Mouse (Mus musculus) forebrain, embryonic 15.5 days (tissue): ENCODE data around the gene Gm21987. TPM values are rescaled to one million over a fixed set of nuclear protein-coding genes. Genes with fewer than 3 reads are reported as not detected.

ENCODE experiments used
- ATAC-seq: fragments of 200-750 bp; cut with Nextera tagmentation; replicated peaks from 2 replicates; pipeline ENCODE4 v1.8.0; 2017; ENCODE audit warnings: mild to moderate bottlenecking, moderate TSS enrichment, moderate library complexity
- H3K27ac ChIP-seq: fragments of 300-500 bp; sonication (generic); replicated peaks from 2 replicates; pipeline ENCODE4 v1.5.1; 2015; ENCODE audit warnings: mild to moderate bottlenecking, inconsistent platforms
- H3K27me3 ChIP-seq: fragments of 300-500 bp; sonication (generic); 2 replicates; pipeline ENCODE4 v1.6.1; 2015; ENCODE audit warnings: inconsistent platforms
- H3K36me3 ChIP-seq: fragments of 300-500 bp; sonication (generic); 2 replicates; pipeline ENCODE4 v1.6.1; 2015; ENCODE audit warnings: mild to moderate bottlenecking, inconsistent platforms
- H3K4me1 ChIP-seq: fragments of 300-500 bp; sonication (generic); 2 replicates; pipeline ENCODE4 v1.6.1; 2015; ENCODE audit warnings: inconsistent platforms
- H3K4me2 ChIP-seq: fragments of 300-500 bp; sonication (generic); replicated peaks from 2 replicates; pipeline ENCODE4 v1.6.1; 2015; ENCODE audit warnings: mild to moderate bottlenecking, inconsistent platforms
- H3K4me3 ChIP-seq: fragments of 300-500 bp; sonication (generic); 2 replicates; pipeline ENCODE4 v1.5.1; 2015; ENCODE audit warnings: mild to moderate bottlenecking, inconsistent platforms
- H3K9ac ChIP-seq: fragments of 300-500 bp; sonication (generic); replicated peaks from 2 replicates; pipeline ENCODE4 v1.6.1; 2015; ENCODE audit warnings: mild to moderate bottlenecking, inconsistent platforms
- H3K9me3 ChIP-seq: fragments of 300-500 bp; sonication (generic); 2 replicates; pipeline ENCODE4 v1.6.1; 2016; ENCODE audit warnings: inconsistent platforms
- WGBS: fragments of 180-500 bp; shearing (Covaris S2); methylation state at CpG from one replicate; pipeline ENCODE4 v1.1.7; 2015; ENCODE audit warnings: mixed read lengths; 5-methylcytosine and 5-hydroxymethylcytosine counted together
- polyA plus RNA-seq: library from polyadenylated mRNA; unstranded; fragments of >200 nt; fragmentation: Nextera tagmentation; extraction: Ambion mirVana; gene quantifications from 2 replicates; pipeline ENCODE4 v1.2.1, GENCODE M21; 2015

The Gm21987 gene
- polyA plus RNA-seq, 1 experiment from 2014 or later = not detected

DNA sequence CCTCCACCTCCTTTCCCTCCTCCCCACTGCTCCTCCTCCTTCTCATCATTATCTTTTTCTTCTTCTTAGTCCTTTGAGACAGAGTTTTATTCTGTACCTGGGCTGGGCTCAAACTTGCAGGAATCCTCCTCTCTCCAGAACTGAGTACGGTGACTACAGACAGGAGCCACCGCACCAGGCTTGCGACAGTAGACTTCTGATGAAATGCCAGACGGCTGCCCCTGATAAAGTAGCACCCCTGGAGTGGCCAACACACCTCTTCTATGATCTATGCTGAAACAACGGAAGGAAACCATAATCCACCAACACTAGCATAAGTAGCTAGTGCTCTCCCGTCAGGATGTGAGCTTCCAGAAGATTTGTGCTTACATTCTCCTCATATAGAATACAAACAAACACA lies 40.5 kb downstream of the Gm21987 start:
- no peak overlapping the region for H3K9ac ChIP-seq
- H3K4me1 ChIP-seq = no peaks in the 10 kb centered on the region
- no peaks in the 10 kb centered on the region for H3K9me3 ChIP-seq
- H3K4me3 ChIP-seq = no peak overlapping the region
- H3K27ac ChIP-seq = no peak overlapping the region
- H3K4me2 ChIP-seq = no peak overlapping the region
- 90% methylated on average over 6 of the region's 6 CpGs for WGBS
- no peaks in the 10 kb centered on the region for H3K36me3 ChIP-seq
- ATAC-seq = no peak
- no peaks in the 10 kb centered on the region for H3K27me3 ChIP-seq

DNA sequence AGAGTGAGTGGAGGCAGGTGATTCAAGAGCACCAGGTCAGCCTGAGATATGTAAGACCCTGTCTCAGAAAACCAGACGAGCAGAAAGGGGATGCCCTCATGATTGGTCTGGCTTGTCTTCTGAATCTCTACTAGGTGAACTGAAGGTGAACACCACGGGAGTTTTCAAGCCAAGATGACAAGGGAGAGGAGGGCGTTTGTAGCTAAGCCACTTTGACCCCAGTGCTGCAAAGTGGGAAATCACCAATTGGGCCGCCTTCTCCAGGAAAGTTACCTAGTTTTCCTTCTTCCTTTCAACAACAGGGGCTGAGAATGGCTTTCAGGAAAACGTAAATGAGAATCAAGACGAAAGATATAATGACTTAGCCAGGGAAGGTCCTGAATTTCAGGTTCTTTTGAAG lies 41.9 kb downstream of the Gm21987 start:
- Histone ChIP-seq H3K27ac (no peak overlapping the region), H3K9ac (no peak overlapping the region), H3K27me3 (no peaks in the 10 kb centered on the region), H3K4me1 (no peaks in the 10 kb centered on the region), H3K4me2 (no peak overlapping the region), H3K9me3 (no peaks in the 10 kb centered on the region), H3K4me3 (no peak overlapping the region), H3K36me3 (no peaks in the 10 kb centered on the region)
- 78% methylated on average over 6 of the region's 6 CpGs for WGBS
- ATAC-seq = no peak

DNA sequence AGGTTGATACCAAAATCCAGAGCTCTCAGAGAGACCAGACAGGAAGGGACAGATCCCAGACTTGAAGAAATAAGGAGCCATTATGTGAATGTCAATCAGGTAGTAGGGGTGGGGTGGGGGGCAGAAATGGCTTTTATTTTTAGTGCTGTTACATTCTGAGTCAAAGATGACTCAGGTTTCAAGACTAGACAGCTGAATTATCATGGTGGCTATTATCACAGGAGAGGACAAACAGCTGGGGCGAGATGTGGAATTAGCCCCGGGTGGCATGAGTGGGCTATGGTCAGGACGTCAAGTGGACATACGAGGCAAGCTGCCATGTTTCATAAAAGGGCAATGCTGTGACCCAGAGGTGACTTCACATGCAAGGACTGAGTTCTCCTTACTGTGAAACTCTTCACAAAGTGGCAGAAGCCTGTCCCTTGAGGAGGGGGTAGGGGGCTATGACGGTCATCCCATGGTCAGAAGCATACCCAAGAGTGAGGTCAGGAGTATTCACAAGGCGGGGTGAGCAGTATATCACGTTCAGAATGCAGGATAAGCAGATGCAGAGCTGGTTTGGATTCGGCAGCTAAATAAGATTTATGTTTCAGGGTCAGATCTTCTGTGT lies 42.5 kb downstream of the Gm21987 start:
- WGBS = 88% methylated on average over 8 of the region's 8 CpGs

DNA sequence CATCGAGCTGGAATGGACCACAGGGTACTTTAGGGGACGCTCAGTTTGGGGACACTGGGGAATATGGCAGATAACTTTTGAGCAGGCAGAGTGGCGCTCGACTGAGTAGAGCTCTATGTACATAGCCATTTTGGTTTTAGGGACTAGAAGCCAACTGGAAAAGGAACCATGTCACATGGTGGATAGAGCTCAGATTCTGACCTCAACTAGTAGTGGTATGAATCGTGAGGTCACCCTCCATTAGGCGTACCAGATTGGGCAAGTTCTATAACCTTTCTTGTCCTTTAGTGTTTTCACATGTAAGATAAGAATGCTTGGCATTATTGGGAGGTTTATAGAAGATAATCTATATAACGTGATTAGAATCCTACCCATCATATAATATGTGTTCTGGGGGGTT lies 43.5 kb downstream of the Gm21987 start:
- no peak for ATAC-seq
- H3K4me1 ChIP-seq = no peaks in the 10 kb centered on the region
- no peak overlapping the region for H3K27ac ChIP-seq
- no peak overlapping the region for H3K9ac ChIP-seq
- no peak overlapping the region for H3K4me2 ChIP-seq
- WGBS = 92% methylated on average over 7 of the region's 7 CpGs
- H3K36me3 ChIP-seq = no peaks in the 10 kb centered on the region
- no peaks in the 10 kb centered on the region for H3K27me3 ChIP-seq
- H3K4me3 ChIP-seq = no peak overlapping the region
- no peaks in the 10 kb centered on the region for H3K9me3 ChIP-seq

More for the DNA sequence above, 42.5 kb downstream of the Gm21987 start:
- no peak overlapping the region for H3K4me3 ChIP-seq
- no peaks in the 10 kb centered on the region for H3K36me3 ChIP-seq
- ATAC-seq = no peak
- no peak overlapping the region for H3K9ac ChIP-seq
- no peak overlapping the region for H3K4me2 ChIP-seq
- no peaks in the 10 kb centered on the region for H3K4me1 ChIP-seq
- H3K27me3 ChIP-seq = no peaks in the 10 kb centered on the region
- H3K9me3 ChIP-seq = no peaks in the 10 kb centered on the region
- no peak overlapping the region for H3K27ac ChIP-seq

DNA sequence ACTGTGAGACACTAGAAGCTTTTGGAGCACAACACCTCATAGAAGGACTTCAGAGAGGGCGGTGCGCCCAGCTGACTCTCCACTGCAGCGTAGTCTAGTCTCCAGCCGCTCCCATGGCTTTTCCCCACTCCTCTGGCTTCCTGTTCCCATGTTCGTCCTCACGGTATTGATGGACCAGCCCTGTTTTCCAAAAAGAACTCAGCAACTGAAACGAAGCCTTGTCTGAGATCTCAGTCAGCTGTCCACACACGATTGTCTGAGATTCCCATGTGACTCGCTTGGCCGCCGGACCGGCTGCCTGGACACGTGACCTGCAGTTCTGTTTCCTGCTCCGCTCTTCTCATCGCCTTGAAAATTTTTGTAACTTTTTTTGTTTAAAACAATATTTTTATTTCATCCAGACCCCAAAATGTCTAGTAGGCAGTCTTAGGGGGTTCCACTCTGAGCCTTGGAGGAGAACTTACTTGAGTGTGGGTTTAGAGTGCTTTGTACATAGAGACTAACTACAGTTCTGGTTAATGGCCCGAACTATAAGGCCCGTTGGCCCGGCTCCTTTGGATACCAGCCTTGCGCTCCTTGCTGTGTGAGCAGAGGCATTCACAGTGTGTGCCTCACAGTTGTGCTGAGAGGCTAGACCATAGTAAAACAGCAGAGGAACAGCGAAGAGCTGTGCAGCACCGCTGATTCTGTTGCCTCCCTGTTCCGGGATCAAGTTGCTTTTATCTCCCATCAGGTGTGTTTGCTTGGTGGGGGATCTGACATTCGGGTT lies 45.5 kb downstream of the Gm21987 start:
- ATAC-seq = no peak
- H3K4me2 ChIP-seq = no peak overlapping the region
- no peaks in the 10 kb centered on the region for H3K27me3 ChIP-seq
- no peak overlapping the region for H3K9ac ChIP-seq
- no peaks in the 10 kb centered on the region for H3K36me3 ChIP-seq
- no peaks in the 10 kb centered on the region for H3K4me1 ChIP-seq
- no peak overlapping the region for H3K4me3 ChIP-seq
- WGBS = 84% methylated on average over 23 of the region's 23 CpGs
- H3K9me3 ChIP-seq = no peaks in the 10 kb centered on the region
- H3K27ac ChIP-seq = no peak overlapping the region

DNA sequence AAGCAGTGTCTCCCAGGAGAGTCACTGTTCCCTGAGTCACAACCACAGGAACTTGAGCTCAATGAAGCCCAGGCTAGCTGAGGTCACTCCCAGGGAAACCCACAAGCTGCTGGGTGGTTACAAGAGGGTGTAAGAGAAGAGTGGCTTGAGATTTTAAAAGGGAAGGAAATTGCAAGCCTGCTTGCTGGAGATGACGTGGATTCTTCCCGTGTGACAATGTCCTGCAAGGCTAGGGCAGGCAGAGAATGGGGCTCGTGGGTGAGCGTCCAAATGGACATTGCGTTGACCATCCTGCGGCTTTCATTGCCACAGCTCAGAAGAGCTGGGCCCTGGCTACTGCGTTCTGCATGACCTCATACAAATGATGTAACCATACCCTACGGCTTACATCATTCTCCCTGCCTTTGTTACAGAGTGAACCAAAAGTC lies 47.4 kb downstream of the Gm21987 start:
- no peak for ATAC-seq
- no peak overlapping the region for H3K27ac ChIP-seq
- 84% methylated on average over 8 of the region's 8 CpGs for WGBS

DNA sequence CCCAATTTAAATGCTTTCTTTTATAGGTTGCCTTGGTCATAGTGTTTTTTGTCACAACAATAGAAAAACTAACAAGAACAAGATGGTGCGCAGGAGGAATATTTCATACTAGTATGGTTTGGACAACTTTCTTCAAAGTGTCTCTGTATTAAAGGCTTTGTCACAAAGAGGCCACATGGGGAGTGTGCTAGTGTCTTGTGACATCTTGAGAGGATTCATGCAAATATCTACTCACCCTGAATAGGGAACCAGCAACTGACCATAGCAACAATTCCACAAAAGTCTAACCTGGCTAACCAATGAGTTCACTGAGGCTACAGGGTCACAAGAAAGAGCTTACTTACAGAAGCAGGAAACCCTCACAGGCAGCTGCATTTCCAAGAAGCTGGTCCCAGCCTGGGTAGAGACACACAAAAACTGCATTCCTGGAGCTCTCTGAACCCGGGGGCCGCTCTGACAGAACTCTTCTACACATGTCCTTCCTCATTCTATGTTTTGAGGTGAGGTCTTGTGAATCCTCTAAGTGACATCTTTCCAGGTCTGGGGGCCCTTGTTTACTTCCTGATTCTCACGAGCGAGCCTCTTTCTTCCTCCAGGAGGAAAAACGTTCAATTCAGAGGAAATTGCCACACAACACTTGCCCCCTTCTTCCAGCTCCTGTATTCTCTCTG lies 48.4 kb downstream of the Gm21987 start:
- H3K4me1 ChIP-seq = peaks cover 8% of the 10 kb centered on the region
- no peaks in the 10 kb centered on the region for H3K9me3 ChIP-seq
- no peak overlapping the region for H3K27ac ChIP-seq
- no peak overlapping the region for H3K4me2 ChIP-seq
- no peak overlapping the region for H3K4me3 ChIP-seq
- 78% methylated on average over 6 of the region's 6 CpGs for WGBS
- no peaks in the 10 kb centered on the region for H3K36me3 ChIP-seq
- H3K9ac ChIP-seq = no peak overlapping the region
- no peak for ATAC-seq
- H3K27me3 ChIP-seq = no peaks in the 10 kb centered on the region

More for the DNA sequence above, 47.4 kb downstream of the Gm21987 start:
- Histone ChIP-seq H3K27me3 (no peaks in the 10 kb centered on the region), H3K36me3 (no peaks in the 10 kb centered on the region), H3K4me2 (no peak overlapping the region), H3K9ac (no peak overlapping the region), H3K4me1 (peaks cover 2% of the 10 kb centered on the region), H3K4me3 (no peak overlapping the region), H3K9me3 (no peaks in the 10 kb centered on the region)

DNA sequence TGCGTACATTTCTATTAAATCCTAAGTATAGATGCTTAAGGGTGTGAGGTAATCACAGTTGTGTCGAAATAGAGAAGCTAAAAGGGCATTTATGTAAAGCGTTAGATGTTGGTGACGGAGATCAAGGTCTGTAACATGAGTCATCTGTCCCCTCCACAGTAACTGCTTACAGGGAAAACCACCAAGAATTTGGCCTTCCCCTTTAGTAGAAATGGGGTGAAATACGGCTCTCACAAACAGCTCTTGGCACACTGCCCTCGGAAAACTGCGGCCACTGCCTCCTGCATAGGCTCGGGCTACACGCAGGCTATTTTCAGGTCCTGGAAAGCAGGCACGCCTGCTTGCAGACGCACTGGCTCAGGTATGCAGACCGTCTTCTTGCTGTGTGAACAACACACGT lies 49.3 kb downstream of the Gm21987 start:
- Histone ChIP-seq H3K9me3 (no peaks in the 10 kb centered on the region), H3K4me2 (no peak overlapping the region), H3K4me3 (no peak overlapping the region), H3K27ac (no peak overlapping the region), H3K4me1 (peaks cover 8% of the 10 kb centered on the region), H3K27me3 (no peaks in the 10 kb centered on the region), H3K9ac (no peak overlapping the region), H3K36me3 (no peaks in the 10 kb centered on the region)
- 68% methylated on average over 13 of the region's 13 CpGs for WGBS
- no peak for ATAC-seq

DNA sequence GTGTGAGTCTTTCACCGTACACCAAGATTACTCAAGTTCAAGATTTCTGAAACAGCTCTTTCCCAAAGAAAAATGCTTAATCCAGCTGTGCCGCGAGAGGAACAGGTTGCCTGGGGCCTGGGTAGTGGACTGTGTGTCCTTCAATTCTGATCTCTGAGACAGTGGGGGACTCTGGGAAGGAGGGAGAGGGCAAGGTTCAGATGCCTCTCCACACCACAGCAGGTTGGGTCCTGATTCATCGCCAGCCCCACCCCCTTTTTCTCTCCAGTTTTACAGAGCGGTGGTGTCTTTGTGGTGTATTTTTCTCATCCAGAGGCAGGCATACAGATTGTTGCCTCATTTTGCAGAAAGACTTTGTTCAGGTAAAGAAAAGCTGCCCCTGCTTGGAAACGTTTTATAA lies 51.4 kb downstream of the Gm21987 start:
- no peak overlapping the region for H3K4me3 ChIP-seq
- ATAC-seq = no peak
- no peaks in the 10 kb centered on the region for H3K36me3 ChIP-seq
- no peak overlapping the region for H3K4me2 ChIP-seq
- H3K27ac ChIP-seq = no peak overlapping the region
- H3K4me1 ChIP-seq = peaks cover 8% of the 10 kb centered on the region
- no peaks in the 10 kb centered on the region for H3K9me3 ChIP-seq
- no peaks in the 10 kb centered on the region for H3K27me3 ChIP-seq
- no peak overlapping the region for H3K9ac ChIP-seq
- 90% methylated on average over 6 of the region's 6 CpGs for WGBS

DNA sequence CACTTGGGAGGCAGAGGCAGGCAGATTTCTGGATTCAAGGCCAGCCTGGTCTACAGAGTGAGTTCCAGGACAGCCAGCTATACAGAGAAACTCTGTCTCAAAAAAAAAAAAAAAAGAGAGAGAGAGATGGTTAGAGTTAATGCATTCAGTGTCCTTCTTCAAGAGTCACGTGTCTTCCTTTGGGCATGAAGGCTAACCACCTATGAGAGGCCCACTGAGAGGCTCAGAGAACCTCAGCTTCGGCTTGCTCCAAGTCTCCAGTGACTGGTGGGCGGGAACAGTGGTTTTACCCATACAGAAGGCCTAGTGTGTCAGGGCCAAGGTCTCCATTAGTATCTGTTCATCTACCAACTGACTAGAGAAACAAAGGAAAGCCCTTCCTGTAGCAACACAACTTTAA lies 52.2 kb downstream of the Gm21987 start:
- Histone ChIP-seq H3K27ac (no peak overlapping the region), H3K27me3 (no peaks in the 10 kb centered on the region), H3K9me3 (no peaks in the 10 kb centered on the region), H3K9ac (peak overlapping the region; percentile 42; the same call in 1 of the 2 replicates), H3K4me2 (peak overlapping the region; percentile 51), H3K4me3 (peak overlapping the region; percentile 30; the same call in 1 of the 2 replicates), H3K4me1 (peaks cover 8% of the 10 kb centered on the region), H3K36me3 (no peaks in the 10 kb centered on the region)
- ATAC-seq = 0 out of 2 replicates have a peak, but pooled peaks have one; percentile 1
- 70% methylated on average over 3 of the region's 3 CpGs for WGBS

DNA sequence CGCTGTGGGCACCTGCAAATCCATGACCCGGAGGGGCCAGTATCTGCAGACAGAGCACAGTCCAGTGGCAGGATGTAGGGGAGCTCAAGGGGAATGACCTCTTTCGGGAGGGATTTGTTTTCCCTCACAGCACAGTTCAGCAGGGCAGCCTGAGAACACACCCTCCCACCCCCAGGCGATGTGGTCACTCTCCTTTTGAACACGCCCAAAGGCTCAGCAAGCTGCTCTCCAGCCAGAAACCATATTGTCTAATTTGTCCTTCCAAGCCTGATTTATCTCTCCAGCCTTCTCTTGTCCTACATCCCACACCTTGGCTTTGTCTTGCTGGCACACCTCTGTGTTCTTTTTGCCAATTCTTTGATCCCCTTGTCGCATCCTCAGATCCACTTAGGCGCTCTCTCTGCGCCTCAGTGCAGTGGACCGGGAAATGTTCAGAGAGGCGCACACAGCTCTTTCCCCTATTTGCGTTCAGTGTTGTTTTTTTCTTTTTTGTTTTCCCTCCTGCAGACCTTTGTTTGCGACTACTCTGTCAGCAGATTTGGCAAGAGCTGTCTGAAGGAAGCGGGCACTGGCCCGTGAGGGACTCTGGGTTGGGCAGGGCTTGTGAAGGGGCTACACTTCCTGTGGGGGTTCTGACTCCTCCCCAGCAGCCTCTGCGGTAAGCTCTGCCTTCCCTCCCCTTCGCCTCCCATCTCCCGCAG lies 52.8 kb downstream of the Gm21987 start:
- no peaks in the 10 kb centered on the region for H3K36me3 ChIP-seq
- no peaks in the 10 kb centered on the region for H3K9me3 ChIP-seq
- peak; percentile 97 for ATAC-seq
- H3K27ac ChIP-seq = peak overlapping the region; percentile 57
- no peaks in the 10 kb centered on the region for H3K27me3 ChIP-seq
- peak overlapping the region; percentile 51 for H3K4me2 ChIP-seq
- peaks cover 8% of the 10 kb centered on the region for H3K4me1 ChIP-seq
- 7% methylated on average over 17 of the region's 17 CpGs for WGBS
- H3K4me3 ChIP-seq = peak overlapping the region; percentile 30
- peak overlapping the region; percentile 42 for H3K9ac ChIP-seq
